Mouse (Mus musculus) stomach, postnatal 0 days (tissue): ENCODE data around the gene Spen. TPM values are rescaled to one million over a fixed set of nuclear protein-coding genes. Genes with fewer than 3 reads are reported as not detected.

Experiments
- ATAC-seq: fragments of 200-750 bp; cut with Nextera tagmentation; 2 replicates; pipeline ENCODE4 v1.8.0; 2017; ENCODE audit not compliant: low FRiP score, low TSS enrichment
- DNase-seq: peaks from one replicate; pipeline ENCODE4 v3.0.0-alpha.2; 2016; ENCODE audit warnings: low spot score
- H3K27ac ChIP-seq: fragments of 300-500 bp; sonication (generic); replicated peaks from 2 replicates; pipeline ENCODE4 v1.5.1; 2014; ENCODE audit warnings: mild to moderate bottlenecking, control low read depth
- H3K27me3 ChIP-seq: fragments of 300-500 bp; sonication (generic); 2 replicates; pipeline ENCODE4 v1.6.1; 2014; ENCODE audit warnings: low read length; ENCODE audit not compliant: control insufficient read depth, insufficient read depth
- H3K36me3 ChIP-seq: fragments of 300-500 bp; sonication (generic); 2 replicates; pipeline ENCODE4 v1.6.1; 2014; ENCODE audit warnings: low read length, mixed read lengths; ENCODE audit not compliant: control insufficient read depth, insufficient read depth
- H3K4me1 ChIP-seq: fragments of 300-500 bp; sonication (generic); replicated peaks from 2 replicates; pipeline ENCODE4 v1.6.1; 2014; ENCODE audit warnings: antibody characterized with exemption; ENCODE audit not compliant: control insufficient read depth, insufficient read depth
- H3K4me2 ChIP-seq: fragments of 300-500 bp; sonication (generic); replicated peaks from 2 replicates; pipeline ENCODE4 v1.6.1; 2014; ENCODE audit warnings: low read depth, mild to moderate bottlenecking, control low read depth, moderate library complexity
- H3K4me3 ChIP-seq: fragments of 300-500 bp; sonication (generic); 2 replicates; pipeline ENCODE4 v1.5.1; 2014; ENCODE audit warnings: low read depth, low read length, control low read depth
- H3K9ac ChIP-seq: fragments of 300-500 bp; sonication (generic); 2 replicates; pipeline ENCODE4 v1.6.1; 2014; ENCODE audit warnings: mild to moderate bottlenecking, low read length, control low read depth, mixed read lengths
- H3K9me3 ChIP-seq: fragments of 300-500 bp; sonication (generic); 2 replicates; pipeline ENCODE4 v1.6.1; 2016; ENCODE audit warnings: low read length; ENCODE audit not compliant: control insufficient read depth
- CTCF ChIP-seq: IDR thresholded peaks from 2 replicates; pipeline ENCODE4 v1.5.1; 2016; ENCODE audit warnings: antibody characterized with exemption, low read depth, mild to moderate bottlenecking, moderate library complexity
- EP300 ChIP-seq: optimal IDR thresholded peaks from 2 replicates; pipeline ENCODE3; 2016; ENCODE audit warnings: antibody characterized with exemption
- WGBS: fragments of 180-500 bp; shearing (Covaris S2); extraction: QIAGEN DNeasy Blood & Tissue Kit; methylation state at CpG from one replicate; pipeline ENCODE4 v1.1.7; 2014; 5-methylcytosine and 5-hydroxymethylcytosine counted together
- polyA plus RNA-seq: library from polyadenylated mRNA; unstranded; fragments of >200 nt; fragmentation: Nextera tagmentation; extraction: Ambion mirVana; gene quantifications from 2 replicates; pipeline ENCODE4 v1.2.1, GENCODE M21; 2015

The Spen gene
- polyA plus RNA-seq, 1 experiment from 2014 or later = 2.9 TPM

- H3K4me1 ChIP-seq = 0 out of 2 replicates have a peak, but pooled peaks cover 2% of the 10 kb centered on the region
- no peak for TF ChIP-seq EP300
- peak; percentile 39 for TF ChIP-seq CTCF
- no peak overlapping the region for H3K4me2 ChIP-seq
- peaks cover 59% of the 10 kb centered on the region for H3K36me3 ChIP-seq
- DNase-seq (no peak), ATAC-seq (no peak)
- no peaks in the 10 kb centered on the region for H3K9me3 ChIP-seq
- no peak overlapping the region for H3K4me3 ChIP-seq
- no peak overlapping the region for H3K27ac ChIP-seq
- H3K9ac ChIP-seq = no peak overlapping the region
- H3K27me3 ChIP-seq = no peaks in the 10 kb centered on the region
- 83% methylated on average over 8 of the region's 8 CpGs for WGBS
Observed at GRCm38 (mm10) chr4:141479411-141479810, 59.0 kb downstream of the Spen start.

GRCm38 (mm10) chr4:141478794-141479193 lies 59.6 kb downstream of the Spen start:
- H3K27me3 ChIP-seq = no peaks in the 10 kb centered on the region
- H3K9ac ChIP-seq = no peak overlapping the region
- 0 out of 2 replicates have a peak, but pooled peaks cover 2% of the 10 kb centered on the region for H3K4me1 ChIP-seq
- peak overlapping the region; percentile 93 for H3K27ac ChIP-seq
- 91% methylated on average over 32 of the region's 32 CpGs for WGBS
- no peak for ATAC-seq
- no peak overlapping the region for H3K4me3 ChIP-seq
- DNase-seq = no peak
- peaks cover 56% of the 10 kb centered on the region for H3K36me3 ChIP-seq
- no peaks in the 10 kb centered on the region for H3K9me3 ChIP-seq
- TF ChIP-seq EP300 (no peak), CTCF (no peak)
- H3K4me2 ChIP-seq = no peak overlapping the region

- Histone ChIP-seq H3K9me3 (no peaks in the 10 kb centered on the region), H3K36me3 (peaks cover 53% of the 10 kb centered on the region), H3K27me3 (no peaks in the 10 kb centered on the region), H3K4me3 (no peak overlapping the region), H3K9ac (peak overlapping the region; percentile 28; the same call in 1 of the 2 replicates), H3K4me1 (0 out of 2 replicates have a peak, but pooled peaks cover 2% of the 10 kb centered on the region), H3K27ac (peak overlapping the region; percentile 93), H3K4me2 (no peak overlapping the region)
- TF ChIP-seq EP300 (no peak), CTCF (no peak)
- DNase-seq = no peak
- ATAC-seq = no peak
- 69% methylated on average over 23 of the region's 23 CpGs for WGBS
Observed at GRCm38 (mm10) chr4:141478225-141478624, 60.2 kb downstream of the Spen start.

GRCm38 (mm10) chr4:141477681-141478102 lies 60.7 kb downstream of the Spen start:
- no peak overlapping the region; the same call in 1 of the 2 replicates for H3K4me2 ChIP-seq
- ATAC-seq (peak; percentile 30; the same call in 1 of the 2 replicates), DNase-seq (no peak)
- no peaks in the 10 kb centered on the region for H3K27me3 ChIP-seq
- 0 out of 2 replicates have a peak, but pooled peaks cover 2% of the 10 kb centered on the region for H3K4me1 ChIP-seq
- TF ChIP-seq EP300 = peak; percentile 62
- no peak for TF ChIP-seq CTCF
- peak overlapping the region; percentile 93 for H3K27ac ChIP-seq
- no peak overlapping the region for H3K4me3 ChIP-seq
- H3K9ac ChIP-seq = no peak overlapping the region
- WGBS = 53% methylated on average over 16 of the region's 16 CpGs
- no peaks in the 10 kb centered on the region for H3K9me3 ChIP-seq
- H3K36me3 ChIP-seq = peaks cover 55% of the 10 kb centered on the region

GRCm38 (mm10) chr4:141474431-141474830 lies 64.0 kb downstream of the Spen start:
- no peak overlapping the region for H3K9ac ChIP-seq
- no peak overlapping the region for H3K27ac ChIP-seq
- peak; percentile 18; the same call in 1 of the 2 replicates for TF ChIP-seq CTCF
- TF ChIP-seq EP300 = no peak
- no peak overlapping the region for H3K4me2 ChIP-seq
- H3K36me3 ChIP-seq = peaks cover 59% of the 10 kb centered on the region
- ATAC-seq = no peak
- H3K4me3 ChIP-seq = no peak overlapping the region
- H3K9me3 ChIP-seq = no peaks in the 10 kb centered on the region
- 0 out of 2 replicates have a peak, but pooled peaks cover 2% of the 10 kb centered on the region for H3K4me1 ChIP-seq
- no peak for DNase-seq
- H3K27me3 ChIP-seq = no peaks in the 10 kb centered on the region
- 81% methylated on average over 19 of the region's 19 CpGs for WGBS

GRCm38 (mm10) chr4:141472641-141473321 lies 65.6 kb downstream of the Spen start:
- TF ChIP-seq CTCF (no peak), EP300 (no peak)
- 77% methylated on average over 32 of the region's 32 CpGs for WGBS
- Histone ChIP-seq H3K9ac (no peak overlapping the region), H3K4me1 (no peaks in the 10 kb centered on the region), H3K27me3 (no peaks in the 10 kb centered on the region), H3K36me3 (peaks cover 56% of the 10 kb centered on the region), H3K4me3 (no peak overlapping the region), H3K27ac (no peak overlapping the region), H3K4me2 (no peak overlapping the region), H3K9me3 (no peaks in the 10 kb centered on the region)
- DNase-seq = no peak
- ATAC-seq = no peak
